Mouse (Mus musculus) myocyte (in vitro differentiated cells): ENCODE measurements around the gene Snx25. TPM values are rescaled to one million over a fixed set of nuclear protein-coding genes. Genes with fewer than 3 reads are reported as not detected.

Experiments
- H3K27me3 ChIP-seq: one replicate; pipeline ENCODE4 v1.6.1; 2011; ENCODE audit not compliant: control insufficient read depth, insufficient read depth, insufficient read length
- H3K36me3 ChIP-seq: one replicate; pipeline ENCODE4 v1.6.1; 2011; ENCODE audit not compliant: control insufficient read depth, insufficient read depth
- H3K4me2 ChIP-seq: one replicate; pipeline ENCODE4 v1.6.1; 2011; ENCODE audit warnings: low read depth, control low read depth
- H3K4me3 ChIP-seq: one replicate; pipeline ENCODE4 v1.5.1; 2011; ENCODE audit warnings: mild to moderate bottlenecking, control low read depth, moderate library complexity
- H3K79me2 ChIP-seq: one replicate; pipeline ENCODE4 v1.6.1; 2011; ENCODE audit not compliant: control insufficient read depth, insufficient read depth
- H3ac ChIP-seq: one replicate; pipeline ENCODE4 v1.6.1; 2011; ENCODE audit not compliant: control insufficient read depth, insufficient read length
- CEBPB ChIP-seq: IDR thresholded peaks from 2 replicates; pipeline ENCODE4 v1.6.1; 2011; ENCODE audit warnings: mild to moderate bottlenecking, moderate library complexity; ENCODE audit not compliant: poor library complexity, insufficient read depth, severe bottlenecking
- E2F4 ChIP-seq: IDR thresholded peaks from one replicate; pipeline ENCODE4 v1.6.1; 2011; ENCODE audit warnings: mild to moderate bottlenecking, control low read depth, moderate library complexity; ENCODE audit not compliant: insufficient read depth
- MAX ChIP-seq: IDR thresholded peaks from one replicate; pipeline ENCODE4 v1.6.1; 2011; ENCODE audit warnings: low read depth, mild to moderate bottlenecking, control low read depth
- MYOD1 ChIP-seq, 3 experiments: IDR thresholded peaks; one replicate each; pipeline ENCODE4 v1.6.1; 2011; ENCODE audit warnings: control low read depth in 2 of 3, low read depth in 2 of 3, mild to moderate bottlenecking in 2 of 3, moderate library complexity in 1 of 3; ENCODE audit not compliant: insufficient read length in 2 of 3, control insufficient read depth in 1 of 3
- MYOG ChIP-seq, 3 experiments: IDR thresholded peaks; one replicate each; pipeline ENCODE4 v1.6.1; 2011; ENCODE audit warnings: control low read depth in 2 of 3, low read depth in 2 of 3, mild to moderate bottlenecking in 2 of 3; ENCODE audit not compliant: insufficient read length in 2 of 3, control insufficient read depth in 1 of 3, insufficient read depth in 1 of 3
- POLR2A ChIP-seq: IDR thresholded peaks from one replicate; pipeline ENCODE4 v1.6.1; 2011; ENCODE audit warnings: low read depth, mild to moderate bottlenecking, control low read depth, moderate library complexity; ENCODE audit not compliant: insufficient read length
- POLR2AphosphoS2 ChIP-seq: IDR thresholded peaks from one replicate; pipeline ENCODE4 v1.6.1; 2011; ENCODE audit warnings: low read depth, control low read depth; ENCODE audit not compliant: insufficient read length
- REST ChIP-seq: IDR thresholded peaks from one replicate; pipeline ENCODE4 v1.6.1; 2011; ENCODE audit warnings: mild to moderate bottlenecking, control low read depth, moderate library complexity; ENCODE audit not compliant: insufficient read depth, insufficient read length
- SRF ChIP-seq: IDR thresholded peaks from one replicate; pipeline ENCODE4 v1.6.1; 2011; ENCODE audit warnings: low read depth; ENCODE audit not compliant: control insufficient read depth, insufficient read length
- TCF12 ChIP-seq: IDR thresholded peaks from one replicate; pipeline ENCODE4 v1.6.1; 2011; ENCODE audit warnings: mild to moderate bottlenecking, control low read depth; ENCODE audit not compliant: poor library complexity, insufficient read depth, severe bottlenecking
- TCF3 ChIP-seq: IDR thresholded peaks from one replicate; pipeline ENCODE4 v1.6.1; 2011; ENCODE audit warnings: low read depth, control low read depth; ENCODE audit not compliant: insufficient read length
- USF1 ChIP-seq: IDR thresholded peaks from one replicate; pipeline ENCODE4 v1.6.1; 2011; ENCODE audit warnings: low read depth, mild to moderate bottlenecking, control low read depth, moderate library complexity
- polyA plus RNA-seq: library from polyadenylated mRNA; unstranded; fragments of >200 nt; fragmentation: generic; extraction: Trizol; gene quantifications from one replicate; pipeline ENCODE4 v1.2.1, GENCODE M21; 2012; ENCODE audit warnings: missing spikeins

Gene Snx25
- polyA plus RNA-seq, 1 experiment: 4.4 TPM

DNA sequence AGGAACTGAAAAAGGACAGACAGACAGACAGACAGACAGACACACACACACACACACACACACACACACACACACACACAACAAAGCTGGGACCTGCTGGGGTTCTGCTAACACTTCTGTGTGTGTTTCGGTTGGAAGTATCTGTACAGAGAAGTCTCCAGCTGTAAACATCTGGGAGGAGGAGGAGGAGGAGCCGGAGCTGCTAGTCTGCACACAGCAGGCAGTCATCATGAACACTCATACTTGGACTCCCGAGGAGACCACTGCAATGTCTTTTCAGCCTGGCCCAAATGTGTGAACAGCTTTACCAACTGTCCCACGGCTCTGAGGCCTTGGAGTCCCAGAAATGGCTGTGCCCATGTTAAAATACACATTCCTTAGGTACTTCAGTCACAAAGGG, 127.6 kb downstream of the Snx25 start:
- Histone ChIP-seq H3K27me3 (no peaks in the 10 kb centered on the region), H3K36me3 (no peaks in the 10 kb centered on the region), H3ac (no peak overlapping the region), H3K4me3 (no peak overlapping the region), H3K4me2 (no peak overlapping the region), H3K79me2 (no peaks in the 10 kb centered on the region)
- TF ChIP-seq REST (no peak), E2F4 (no peak), POLR2AphosphoS2 (no peak), USF1 (no peak), TCF12 (no peak), POLR2A (no peak), TCF3 (no peak), SRF (no peak), CEBPB (no peak)

DNA sequence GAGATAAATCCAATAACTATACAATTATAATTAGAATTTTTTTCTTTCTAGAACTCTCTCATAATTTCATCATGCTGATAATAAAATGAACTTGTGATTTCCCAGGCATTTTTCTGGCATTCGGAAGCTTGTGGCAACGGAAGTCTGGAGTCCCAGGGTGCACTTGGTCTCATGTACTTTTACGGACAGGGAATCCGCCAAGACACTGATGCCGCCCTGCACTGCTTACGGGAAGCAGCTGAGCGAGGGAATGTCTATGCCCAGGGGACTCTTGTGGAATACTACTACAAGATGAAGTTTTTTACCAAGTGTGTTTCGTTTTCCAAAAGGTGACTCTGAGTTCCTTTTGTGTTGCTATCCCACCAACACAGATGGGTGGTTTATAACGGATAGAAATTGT, 129.2 kb downstream of the Snx25 start:
- Histone ChIP-seq H3K27me3 (no peaks in the 10 kb centered on the region), H3K79me2 (no peaks in the 10 kb centered on the region), H3K4me2 (no peak overlapping the region), H3K36me3 (no peaks in the 10 kb centered on the region), H3ac (no peak overlapping the region), H3K4me3 (no peak overlapping the region)
- TF ChIP-seq SRF (no peak), REST (no peak), MYOG (IDR thresholded peaks at IDR 0.05; ENCODE audit: control insufficient read depth in 1 of 3, insufficient read depth in 1 of 3, insufficient read length in 2 of 3, low read depth in 2 of 3) (no peak), POLR2A (no peak), TCF3 (no peak), TCF12 (no peak), MYOD1 (IDR thresholded peaks at IDR 0.05; ENCODE audit: control insufficient read depth in 1 of 3, insufficient read length in 2 of 3, low read depth in 2 of 3) (no peak), MAX (no peak), POLR2AphosphoS2 (no peak), E2F4 (no peak), USF1 (no peak), CEBPB (no peak)

DNA sequence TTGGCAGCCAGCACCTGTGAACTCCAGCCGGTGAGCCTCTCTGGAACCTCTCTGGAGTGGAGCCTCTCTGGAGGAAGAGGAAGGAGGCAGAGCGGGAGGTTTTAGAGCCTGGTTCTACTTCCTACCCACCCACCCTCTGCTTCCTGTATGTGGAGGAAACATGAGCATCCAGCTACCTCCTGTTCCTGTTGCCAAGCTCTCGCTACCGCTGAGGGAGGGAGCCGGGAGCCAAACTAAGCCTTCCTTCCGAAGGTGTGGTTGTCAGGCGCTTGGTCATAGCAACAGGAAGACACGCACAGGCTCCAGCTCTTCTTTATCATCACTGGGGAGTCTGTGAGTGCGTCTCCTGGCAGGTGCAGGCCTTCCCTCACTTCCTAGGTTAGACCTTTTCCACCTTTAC, 129.8 kb downstream of the Snx25 start:
- no peaks in the 10 kb centered on the region for H3K27me3 ChIP-seq
- H3K79me2 ChIP-seq: no peaks in the 10 kb centered on the region
- TF ChIP-seq TCF12 (no peak), SRF (no peak), REST (no peak), USF1 (no peak), MAX (no peak), MYOD1 (IDR thresholded peaks at IDR 0.05; ENCODE audit: control insufficient read depth in 1 of 3, insufficient read length in 2 of 3, low read depth in 2 of 3) (no peak), MYOG (IDR thresholded peaks at IDR 0.05; ENCODE audit: control insufficient read depth in 1 of 3, insufficient read depth in 1 of 3, insufficient read length in 2 of 3, low read depth in 2 of 3) (no peak), POLR2AphosphoS2 (no peak), CEBPB (no peak), TCF3 (no peak), E2F4 (no peak), POLR2A (no peak)
- H3K36me3 ChIP-seq: no peaks in the 10 kb centered on the region
- H3ac ChIP-seq: no peak overlapping the region
- no peak overlapping the region for H3K4me2 ChIP-seq
- no peak overlapping the region for H3K4me3 ChIP-seq

GRCm38 (mm10) chr8:46010746-46011680, 140.9 kb downstream of the Snx25 start:
- Histone ChIP-seq H3K79me2 (no peaks in the 10 kb centered on the region), H3K36me3 (no peaks in the 10 kb centered on the region), H3K4me3 (no peak overlapping the region), H3K27me3 (no peaks in the 10 kb centered on the region), H3K4me2 (peak overlapping the region; percentile 18), H3ac (no peak overlapping the region)
- TF ChIP-seq CEBPB (0 out of 2 replicates have a peak, but pooled peaks have one; percentile 23), MAX (no peak)

DNA sequence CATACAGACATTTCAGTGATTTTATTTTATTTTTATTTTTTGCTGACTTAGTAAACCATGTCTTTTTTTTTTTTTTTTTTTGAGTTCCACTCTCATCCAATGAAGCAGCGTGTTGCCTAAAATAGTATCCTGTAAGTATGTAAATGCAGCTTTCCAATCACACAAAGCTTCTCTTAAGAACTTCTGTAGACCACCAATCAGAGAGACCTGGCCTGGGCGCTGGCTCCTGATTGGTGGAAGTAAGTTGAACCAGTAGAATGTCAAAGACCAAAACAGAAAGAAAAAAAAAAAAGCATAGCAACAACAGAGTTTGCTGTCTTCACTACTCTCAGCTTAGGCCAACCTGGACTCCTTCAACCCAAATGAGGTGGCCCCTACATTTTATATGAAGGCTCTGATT, 141.7 kb downstream of the Snx25 start:
- Histone ChIP-seq H3K36me3 (no peaks in the 10 kb centered on the region), H3ac (no peak overlapping the region), H3K27me3 (no peaks in the 10 kb centered on the region), H3K79me2 (no peaks in the 10 kb centered on the region), H3K4me3 (no peak overlapping the region), H3K4me2 (peak overlapping the region; percentile 18)
- TF ChIP-seq USF1: no peak
- TF ChIP-seq E2F4: no peak
- no peak for TF ChIP-seq MAX
- no peak for TF ChIP-seq MYOD1 (IDR thresholded peaks at IDR 0.05; ENCODE audit: control insufficient read depth in 1 of 3, insufficient read length in 2 of 3, low read depth in 2 of 3)
- no peak for TF ChIP-seq TCF3
- no peak for TF ChIP-seq CEBPB
- TF ChIP-seq POLR2A: no peak
- no peak for TF ChIP-seq SRF
- TF ChIP-seq TCF12: no peak
- TF ChIP-seq MYOG (IDR thresholded peaks at IDR 0.05; ENCODE audit: control insufficient read depth in 1 of 3, insufficient read depth in 1 of 3, insufficient read length in 2 of 3, low read depth in 2 of 3): no peak
- TF ChIP-seq REST: no peak
- no peak for TF ChIP-seq POLR2AphosphoS2
